In genomic region chr6:92042850-92043249, GRCm38 (mm10) we compare ENCODE assay signal across 1 mouse cellular context.
TF ChIP-seq lines count a peak whose summit lies in the region.

No protein-coding gene starts in this region.

TF ChIP-seq in MEL, 35 proteins besides CTCF, POLR2A, EP300 and RAD21 (continued from another document):
- TF ChIP-seq CHD2 (IDR thresholded peaks at IDR 0.05; ENCODE audit: low read length) (no peak), ELF1 (IDR thresholded peaks at IDR 0.05; ENCODE audit: low read depth, low read length) (no peak)
